Mouse (Mus musculus): ENCODE measurements around the gene Ptprn2.

The Ptprn2 gene

GRCm38 (mm10) chr12:117135205-117135604, 649.7 kb downstream of the Ptprn2 start:
- no peak for DNase-seq (ENCODE audit: low spot score)

GRCm38 (mm10) chr12:117136472-117137010, 651.0 kb downstream of the Ptprn2 start:
- DNase-seq (ENCODE audit: low spot score) = no peak

GRCm38 (mm10) chr12:117140901-117141300, 655.4 kb downstream of the Ptprn2 start:
- DNase-seq (ENCODE audit: low spot score) = no peak

GRCm38 (mm10) chr12:117141394-117141793, 655.9 kb downstream of the Ptprn2 start:
- DNase-seq (ENCODE audit: low spot score) = no peak

GRCm38 (mm10) chr12:117149176-117149575, 663.7 kb downstream of the Ptprn2 start:
- no peak for DNase-seq (ENCODE audit: low spot score)

GRCm38 (mm10) chr12:117150611-117151395, 665.3 kb downstream of the Ptprn2 start:
- no peak for DNase-seq (ENCODE audit: low spot score)

GRCm38 (mm10) chr12:117151611-117152010, 666.1 kb downstream of the Ptprn2 start:
- no peak for DNase-seq (ENCODE audit: low spot score)

- DNase-seq (ENCODE audit: low spot score) = no peak
These were observed 667.0 kb downstream of the Ptprn2 start for GRCm38 (mm10) chr12:117152366-117153165.

- no peak for DNase-seq (ENCODE audit: low spot score)
These were observed 667.6 kb downstream of the Ptprn2 start for GRCm38 (mm10) chr12:117153166-117153480.

- peak; percentile 42 for DNase-seq (ENCODE audit: low spot score)
These were observed 668.3 kb downstream of the Ptprn2 start for GRCm38 (mm10) chr12:117153671-117154355.

- DNase-seq (ENCODE audit: low spot score) = no peak
These were observed 669.1 kb downstream of the Ptprn2 start for GRCm38 (mm10) chr12:117154356-117155243.

GRCm38 (mm10) chr12:117155307-117156220, 670.0 kb downstream of the Ptprn2 start:
- no peak for DNase-seq (ENCODE audit: low spot score)

GRCm38 (mm10) chr12:117156256-117156655, 670.7 kb downstream of the Ptprn2 start:
- no peak for DNase-seq (ENCODE audit: low spot score)

GRCm38 (mm10) chr12:117156786-117157185, 671.3 kb downstream of the Ptprn2 start:
- DNase-seq (ENCODE audit: low spot score) = no peak

- DNase-seq (ENCODE audit: low spot score) = no peak
These were observed 671.7 kb downstream of the Ptprn2 start for GRCm38 (mm10) chr12:117157249-117157648.

- DNase-seq (ENCODE audit: low spot score) = no peak
These were observed 672.3 kb downstream of the Ptprn2 start for GRCm38 (mm10) chr12:117157660-117158386.

GRCm38 (mm10) chr12:117158950-117159668, 673.6 kb downstream of the Ptprn2 start:
- no peak for DNase-seq (ENCODE audit: low spot score)

GRCm38 (mm10) chr12:117159669-117160210, 674.2 kb downstream of the Ptprn2 start:
- no peak for DNase-seq (ENCODE audit: low spot score)
